Mouse (Mus musculus): ENCODE data around the gene Ddx58. TPM values are rescaled to one million over a fixed set of nuclear protein-coding genes. Genes with fewer than 3 reads are reported as not detected.

The Ddx58 gene
- polyA plus RNA-seq, 1 experiment from 2014 or later = 10.0 TPM

GRCm38 (mm10) chr4:40227886-40228285, 11.7 kb downstream of the Ddx58 start:
- H3K27ac ChIP-seq = no peak overlapping the region
- ATAC-seq = no peak
- no peaks in the 10 kb centered on the region for H3K4me1 ChIP-seq (replicated peaks)
- H3K4me3 ChIP-seq (replicated peaks) = no peak overlapping the region
- H3K9ac ChIP-seq = no peak overlapping the region
- H3K9me3 ChIP-seq = no peaks in the 10 kb centered on the region
- no peaks in the 10 kb centered on the region for H3K36me3 ChIP-seq
- WGBS = 91% methylated on average over 7 of the region's 7 CpGs
- H3K4me2 ChIP-seq (replicated peaks) = no peak overlapping the region
- no peaks in the 10 kb centered on the region for H3K27me3 ChIP-seq (replicated peaks)

GRCm38 (mm10) chr4:40227131-40227530, 12.5 kb downstream of the Ddx58 start:
- Histone ChIP-seq H3K4me1 (replicated peaks) (no peaks in the 10 kb centered on the region), H3K9ac (no peak overlapping the region), H3K9me3 (no peaks in the 10 kb centered on the region), H3K4me3 (replicated peaks) (no peak overlapping the region), H3K27me3 (replicated peaks) (no peaks in the 10 kb centered on the region), H3K36me3 (no peaks in the 10 kb centered on the region), H3K4me2 (replicated peaks) (no peak overlapping the region), H3K27ac (no peak overlapping the region)
- ATAC-seq = no peak
- WGBS = 83% methylated on average over 11 of the region's 11 CpGs

GRCm38 (mm10) chr4:40226095-40226494, 13.5 kb downstream of the Ddx58 start:
- no peaks in the 10 kb centered on the region for H3K27me3 ChIP-seq (replicated peaks)
- no peak for ATAC-seq
- WGBS = 54% methylated on average over 5 of the region's 5 CpGs

GRCm38 (mm10) chr4:40221876-40222585, 17.6 kb downstream of the Ddx58 start:
- Histone ChIP-seq H3K36me3 (no peaks in the 10 kb centered on the region), H3K9ac (no peak overlapping the region), H3K9me3 (no peaks in the 10 kb centered on the region), H3K4me2 (replicated peaks) (no peak overlapping the region), H3K27ac (no peak overlapping the region), H3K4me3 (replicated peaks) (no peak overlapping the region), H3K27me3 (replicated peaks) (no peaks in the 10 kb centered on the region), H3K4me1 (replicated peaks) (no peaks in the 10 kb centered on the region)
- ATAC-seq = no peak
- WGBS = 39% methylated on average over 21 of the region's 21 CpGs

More at GRCm38 (mm10) chr4:40226095-40226494, 13.5 kb downstream of the Ddx58 start:
- Histone ChIP-seq H3K27ac (no peak overlapping the region), H3K4me3 (replicated peaks) (no peak overlapping the region), H3K9ac (no peak overlapping the region), H3K9me3 (no peaks in the 10 kb centered on the region), H3K4me1 (replicated peaks) (no peaks in the 10 kb centered on the region), H3K36me3 (no peaks in the 10 kb centered on the region), H3K4me2 (replicated peaks) (no peak overlapping the region)

- H3K4me3 ChIP-seq (replicated peaks) = no peak overlapping the region
- H3K36me3 ChIP-seq = no peaks in the 10 kb centered on the region
- H3K27ac ChIP-seq = no peak overlapping the region
- 23% methylated on average over 14 of the region's 14 CpGs for WGBS
- H3K27me3 ChIP-seq (replicated peaks) = no peaks in the 10 kb centered on the region
- no peaks in the 10 kb centered on the region for H3K4me1 ChIP-seq (replicated peaks)
- no peak overlapping the region for H3K9ac ChIP-seq
- peak; percentile 52; the same call in 1 of the 2 replicates for ATAC-seq
- no peak overlapping the region for H3K4me2 ChIP-seq (replicated peaks)
- H3K9me3 ChIP-seq = no peaks in the 10 kb centered on the region
Measured at GRCm38 (mm10) chr4:40221004-40221760, 18.4 kb downstream of the Ddx58 start.

GRCm38 (mm10) chr4:40220437-40220836, 19.2 kb downstream of the Ddx58 start:
- no peak for ATAC-seq
- no peak overlapping the region for H3K4me3 ChIP-seq (replicated peaks)
- H3K27me3 ChIP-seq (replicated peaks) = no peaks in the 10 kb centered on the region
- no peaks in the 10 kb centered on the region for H3K36me3 ChIP-seq
- 28% methylated on average over 12 of the region's 12 CpGs for WGBS
- no peak overlapping the region for H3K4me2 ChIP-seq (replicated peaks)
- no peak overlapping the region for H3K9ac ChIP-seq
- H3K4me1 ChIP-seq (replicated peaks) = no peaks in the 10 kb centered on the region
- no peaks in the 10 kb centered on the region for H3K9me3 ChIP-seq
- H3K27ac ChIP-seq = no peak overlapping the region

GRCm38 (mm10) chr4:40218382-40218781, 21.2 kb downstream of the Ddx58 start:
- no peaks in the 10 kb centered on the region for H3K9me3 ChIP-seq
- no peak overlapping the region for H3K9ac ChIP-seq
- H3K27me3 ChIP-seq (replicated peaks) = no peaks in the 10 kb centered on the region
- 68% methylated on average over 7 of the region's 7 CpGs for WGBS
- no peak overlapping the region for H3K4me3 ChIP-seq (replicated peaks)
- no peaks in the 10 kb centered on the region for H3K4me1 ChIP-seq (replicated peaks)
- H3K4me2 ChIP-seq (replicated peaks) = no peak overlapping the region
- H3K36me3 ChIP-seq = no peaks in the 10 kb centered on the region
- no peak overlapping the region for H3K27ac ChIP-seq
- peak; percentile 47; the same call in 1 of the 2 replicates for ATAC-seq

- Histone ChIP-seq H3K4me1 (replicated peaks) (no peaks in the 10 kb centered on the region), H3K27me3 (replicated peaks) (no peaks in the 10 kb centered on the region), H3K9me3 (no peaks in the 10 kb centered on the region), H3K36me3 (no peaks in the 10 kb centered on the region), H3K27ac (no peak overlapping the region), H3K4me3 (replicated peaks) (no peak overlapping the region), H3K4me2 (replicated peaks) (no peak overlapping the region), H3K9ac (no peak overlapping the region)
- 50% methylated on average over 3 of the region's 3 CpGs for WGBS
- ATAC-seq = no peak
Measured at GRCm38 (mm10) chr4:40217910-40218309, 21.7 kb downstream of the Ddx58 start.

GRCm38 (mm10) chr4:40212177-40212576, 27.5 kb downstream of the Ddx58 start:
- WGBS = 88% methylated on average over 6 of the region's 6 CpGs
- no peaks in the 10 kb centered on the region for H3K27me3 ChIP-seq (replicated peaks)
- H3K36me3 ChIP-seq = no peaks in the 10 kb centered on the region
- H3K27ac ChIP-seq = no peak overlapping the region
- no peak overlapping the region for H3K4me3 ChIP-seq (replicated peaks)
- H3K9ac ChIP-seq = no peak overlapping the region
- no peak overlapping the region for H3K4me2 ChIP-seq (replicated peaks)
- no peak for ATAC-seq
- H3K9me3 ChIP-seq = no peaks in the 10 kb centered on the region
- no peaks in the 10 kb centered on the region for H3K4me1 ChIP-seq (replicated peaks)

GRCm38 (mm10) chr4:40207701-40208100, 31.9 kb downstream of the Ddx58 start:
- Histone ChIP-seq H3K27me3 (replicated peaks) (no peaks in the 10 kb centered on the region), H3K4me1 (replicated peaks) (no peaks in the 10 kb centered on the region), H3K27ac (no peak overlapping the region), H3K36me3 (no peaks in the 10 kb centered on the region), H3K9me3 (no peaks in the 10 kb centered on the region), H3K4me3 (replicated peaks) (no peak overlapping the region), H3K9ac (no peak overlapping the region), H3K4me2 (replicated peaks) (no peak overlapping the region)
- WGBS = 81% methylated on average over 5 of the region's 5 CpGs
- ATAC-seq = no peak

- no peaks in the 10 kb centered on the region for H3K4me1 ChIP-seq (replicated peaks)
- H3K4me3 ChIP-seq (replicated peaks) = no peak overlapping the region
- H3K4me2 ChIP-seq (replicated peaks) = no peak overlapping the region
- 91% methylated on average over 22 of the region's 22 CpGs for WGBS
- H3K27ac ChIP-seq = no peak overlapping the region
- H3K36me3 ChIP-seq = no peaks in the 10 kb centered on the region
- no peak for ATAC-seq
- no peaks in the 10 kb centered on the region for H3K9me3 ChIP-seq
- no peak overlapping the region for H3K9ac ChIP-seq
- H3K27me3 ChIP-seq (replicated peaks) = no peaks in the 10 kb centered on the region
Measured at GRCm38 (mm10) chr4:40205231-40205903, 34.3 kb downstream of the Ddx58 start.

GRCm38 (mm10) chr4:40204374-40204773, 35.3 kb downstream of the Ddx58 start:
- Histone ChIP-seq H3K27me3 (replicated peaks) (no peaks in the 10 kb centered on the region), H3K4me3 (replicated peaks) (no peak overlapping the region), H3K27ac (no peak overlapping the region), H3K9me3 (no peaks in the 10 kb centered on the region), H3K36me3 (no peaks in the 10 kb centered on the region), H3K4me2 (replicated peaks) (no peak overlapping the region), H3K9ac (no peak overlapping the region), H3K4me1 (replicated peaks) (no peaks in the 10 kb centered on the region)
- 98% methylated on average over 3 of the region's 3 CpGs for WGBS
- no peak for ATAC-seq
